ENCODE assay signal across 21 mouse cellular contexts in the genomic region with DNA sequence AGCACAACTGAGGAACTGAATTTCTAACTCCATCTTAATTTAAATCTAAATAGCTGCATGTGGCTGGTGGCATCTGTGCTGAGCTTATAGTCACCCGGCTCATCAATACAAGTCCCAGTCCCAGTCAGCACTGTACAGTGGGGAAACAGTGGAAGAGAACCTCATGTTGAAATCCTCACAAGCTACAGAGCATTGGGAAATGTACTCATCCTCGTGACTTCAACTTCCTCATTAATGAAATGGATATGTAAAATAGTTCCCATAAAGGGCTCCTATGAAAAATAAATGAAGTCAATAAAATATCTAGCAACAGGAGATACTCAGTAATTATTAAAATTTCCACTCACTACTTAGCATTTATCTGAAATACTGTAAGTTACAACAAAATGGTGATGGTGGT. TPM values are rescaled to one million over a fixed set of nuclear protein-coding genes. Genes with fewer than 3 reads are reported as not detected.
DNase-seq lines count a peak whose midpoint lies in the region; ATAC-seq and TF ChIP-seq lines count a peak whose summit lies in the region.
"Had no signal": no experiment of that assay in that cellular context is flagged by ENCODE, and none has a peak within 500 bp of the region (broad histone marks: within the 10 kb centered on the region; RNA-seq: fewer than 3 reads in every experiment).

No protein-coding gene starts in this region.

- no peaks in the 10 kb centered on the region for H3K9me3 ChIP-seq in lung, postnatal 0 days (ENCODE audit: low read length)
- no peaks in the 10 kb centered on the region for H3K9me3 ChIP-seq in liver, embryonic 16.5 days (replicated peaks; ENCODE audit: control insufficient read depth, low read length)
- no peaks in the 10 kb centered on the region for H3K9me3 ChIP-seq in hindbrain, postnatal 0 days (ENCODE audit: low read length)
- H3K9me3 ChIP-seq: embryonic facial prominence, embryonic 15.5 days; heart, embryonic 10.5 days; kidney, embryonic 15.5 days; limb, embryonic 13.5 days had no signal

- peaks cover 3% of the 10 kb centered on the region; the same call in 1 of the 2 replicates for H3K4me1 ChIP-seq in lung, postnatal 0 days (ENCODE audit: insufficient read depth, low read depth, low read length)
- H3K4me1 ChIP-seq in bone marrow macrophage, adult 2 months (ENCODE audit: control insufficient read depth, insufficient read depth, low read length): peaks cover 40% of the 10 kb centered on the region
- peaks cover 18% of the 10 kb centered on the region for H3K4me1 ChIP-seq in liver, embryonic 16.5 days (ENCODE audit: control insufficient read depth, low read depth, low read length)
- no peaks in the 10 kb centered on the region for H3K4me1 ChIP-seq in hindbrain, postnatal 0 days (ENCODE audit: insufficient read depth, low read length)
- H3K4me1 ChIP-seq: embryonic facial prominence, embryonic 15.5 days; limb, embryonic 13.5 days had no signal

- no peak overlapping the region for H3K4me2 ChIP-seq in lung, postnatal 0 days (replicated peaks; ENCODE audit: low read depth, low read length)
- H3K4me2 ChIP-seq in liver, embryonic 16.5 days (ENCODE audit: low read depth, low read length): no peak overlapping the region
- no peak overlapping the region for H3K4me2 ChIP-seq in hindbrain, postnatal 0 days (ENCODE audit: low read depth, low read length)
- H3K4me2 ChIP-seq: embryonic facial prominence, embryonic 15.5 days; hindbrain, embryonic 14.5 days; kidney, embryonic 15.5 days; limb, embryonic 13.5 days had no signal

- no peak for TF ChIP-seq CTCF in lung, postnatal 0 days (IDR thresholded peaks at IDR 0.05)
- no peak for TF ChIP-seq CTCF in bone marrow macrophage, adult 2 months (IDR thresholded peaks at IDR 0.05; ENCODE audit: low read depth, low read length)
- no peak for TF ChIP-seq CTCF in hindbrain, postnatal 0 days (IDR thresholded peaks at IDR 0.05; ENCODE audit: low read depth)

- no peaks in the 10 kb centered on the region for H3K27me3 ChIP-seq in lung, postnatal 0 days (replicated peaks; ENCODE audit: insufficient read depth, low read length)
- no peaks in the 10 kb centered on the region for H3K27me3 ChIP-seq in liver, embryonic 16.5 days (ENCODE audit: control insufficient read depth, insufficient read depth, low read depth, low read length)
- H3K27me3 ChIP-seq in hindbrain, postnatal 0 days (ENCODE audit: insufficient read depth, low read length): no peaks in the 10 kb centered on the region
- H3K27me3 ChIP-seq: CH12.LX; embryonic facial prominence, embryonic 15.5 days; kidney, embryonic 15.5 days; limb, embryonic 13.5 days had no signal

- TF ChIP-seq EP300 in lung, postnatal 0 days (IDR thresholded peaks at IDR 0.05): no peak

- DNase-seq in lung, postnatal 0 days (ENCODE audit: low spot score): peak; percentile 58
- no peak for DNase-seq in lung, postnatal 14 days
- no peak for DNase-seq in hindbrain, postnatal 0 days (ENCODE audit: low spot score)
- no peak for DNase-seq in thymus, postnatal 0 days (ENCODE audit: low spot score)
- DNase-seq in Muller cell, postnatal 12 days (ENCODE audit: inconsistent ontology term): no peak
- DNase-seq: adrenal gland, adult 2 months; cerebellum, adult 9-11 months; gastrocnemius, postnatal 36 days; heart, postnatal 10 days had no signal

- no peak overlapping the region for H3K27ac ChIP-seq in lung, postnatal 0 days (ENCODE audit: low read length)
- H3K27ac ChIP-seq in bone marrow macrophage, adult 2 months (ENCODE audit: insufficient read depth, low read depth, low read length): peak overlapping the region; percentile 92
- H3K27ac ChIP-seq in liver, embryonic 16.5 days (ENCODE audit: low read length): peak overlapping the region; percentile 21
- no peak overlapping the region for H3K27ac ChIP-seq in hindbrain, postnatal 0 days
- H3K27ac ChIP-seq: embryonic facial prominence, embryonic 15.5 days; heart, embryonic 10.5 days; hindbrain, embryonic 14.5 days; kidney, embryonic 15.5 days; limb, embryonic 13.5 days had no signal

- no peak overlapping the region for H3K9ac ChIP-seq in lung, postnatal 0 days (replicated peaks; ENCODE audit: low read depth)
- H3K9ac ChIP-seq in liver, embryonic 16.5 days (ENCODE audit: low read depth, low read length): no peak overlapping the region
- no peak overlapping the region for H3K9ac ChIP-seq in hindbrain, postnatal 0 days (replicated peaks; ENCODE audit: low read length)
- H3K9ac ChIP-seq: embryonic facial prominence, embryonic 15.5 days; hindbrain, embryonic 14.5 days; kidney, embryonic 15.5 days; limb, embryonic 13.5 days had no signal

- no peak overlapping the region for H3K4me3 ChIP-seq in lung, postnatal 0 days (ENCODE audit: low read depth, low read length)
- no peak overlapping the region for H3K4me3 ChIP-seq in bone marrow macrophage, adult 2 months (ENCODE audit: insufficient read depth, low read length)
- H3K4me3 ChIP-seq in liver, embryonic 16.5 days (ENCODE audit: low read depth, low read length): no peak overlapping the region
- H3K4me3 ChIP-seq in hindbrain, postnatal 0 days (ENCODE audit: low read length): no peak overlapping the region
- H3K4me3 ChIP-seq: embryonic facial prominence, embryonic 15.5 days; heart, embryonic 10.5 days; kidney, embryonic 15.5 days; limb, embryonic 13.5 days; myocyte had no signal

- ATAC-seq in lung, postnatal 0 days: peak; percentile 49
- ATAC-seq in liver, embryonic 16.5 days (ENCODE audit: low read depth): peak; percentile 54
- peak; percentile 79 for ATAC-seq in neutrophil, adult 5-6 weeks (ENCODE audit: extremely low read depth, insufficient number of reproducible peaks, low FRiP score, poor library complexity, severe bottlenecking)
- no peak for ATAC-seq in hindbrain, postnatal 0 days
- ATAC-seq: forebrain, embryonic 16.5 days; intestine, postnatal 0 days had no signal

- TF ChIP-seq POLR2A in bone marrow macrophage, adult 2 months (IDR thresholded peaks at IDR 0.05; ENCODE audit: borderline replicate concordance, low read depth, low read length): no peak

- H3K36me3 ChIP-seq in lung, postnatal 0 days (ENCODE audit: insufficient read depth, low read length): no peaks in the 10 kb centered on the region
- H3K36me3 ChIP-seq in liver, embryonic 16.5 days (ENCODE audit: control insufficient read depth, insufficient read depth): no peaks in the 10 kb centered on the region
- no peaks in the 10 kb centered on the region for H3K36me3 ChIP-seq in hindbrain, postnatal 0 days (ENCODE audit: insufficient read depth, low read length)
- H3K36me3 ChIP-seq: embryonic facial prominence, embryonic 15.5 days; heart, embryonic 10.5 days; kidney, embryonic 15.5 days; limb, embryonic 13.5 days had no signal

- WGBS in lung, postnatal 0 days: 72% methylated on average over 2 of the region's 2 CpGs
- WGBS in liver, embryonic 16.5 days (ENCODE audit: insufficient replicate concordance): 60% methylated on average over 2 of the region's 2 CpGs
- WGBS in hindbrain, postnatal 0 days: 66% methylated on average over 2 of the region's 2 CpGs

RNA-seq across cellular contexts. Expression of gene Trdmt1, which starts 6.2 kb away (rescaled TPM):
- 9.8 and 10.1 TPM in 2 replicates for polyA plus RNA-seq in lung, postnatal 0 days (2015; fragmentation: Nextera tagmentation; extraction: Ambion mirVana)
- 3.9 and 6.9 TPM in 2 replicates for polyA plus RNA-seq in bone marrow macrophage, adult 2 months (2012; ENCODE audit: insufficient read depth, insufficient read length, missing spikeins)
- polyA plus RNA-seq in liver, embryonic 16.5 days (2015; fragmentation: Nextera tagmentation; extraction: Ambion mirVana): 3.2 and 3.6 TPM in 2 replicates
- total RNA-seq in neutrophil, adult 5-6 weeks (2017): 7.0 and 10.0 TPM in 2 replicates
- 6.1 and 7.5 TPM in 2 replicates for total RNA-seq in hindbrain, postnatal 0 days (2014; rRNA removed)
- 6.2 and 6.8 TPM in 2 replicates for polyA plus RNA-seq in hindbrain, postnatal 0 days (2015; fragmentation: Nextera tagmentation; extraction: Ambion mirVana)
- polyA plus RNA-seq in thymus, postnatal 0 days (2015; fragmentation: Nextera tagmentation; extraction: Ambion mirVana): 16.5 and 17.2 TPM in 2 replicates

RNA-seq across cellular contexts. Expression of gene Vim, which starts 35.5 kb away (rescaled TPM):
- 1,068 and 1,145 TPM in 2 replicates for polyA plus RNA-seq in lung, postnatal 0 days (2015; fragmentation: Nextera tagmentation; extraction: Ambion mirVana)
- 1,643 and 1,732 TPM in 2 replicates for polyA plus RNA-seq in bone marrow macrophage, adult 2 months (2012; ENCODE audit: insufficient read depth, insufficient read length, missing spikeins)
- polyA plus RNA-seq in liver, embryonic 16.5 days (2015; fragmentation: Nextera tagmentation; extraction: Ambion mirVana): 81.1 and 83.2 TPM in 2 replicates
- 1,125 and 1,268 TPM in 2 replicates for total RNA-seq in neutrophil, adult 5-6 weeks (2017)
- 965 and 1,051 TPM in 2 replicates for total RNA-seq in hindbrain, postnatal 0 days (2014; rRNA removed)
- polyA plus RNA-seq in hindbrain, postnatal 0 days (2015; fragmentation: Nextera tagmentation; extraction: Ambion mirVana): 417 and 451 TPM in 2 replicates
- 227 and 232 TPM in 2 replicates for polyA plus RNA-seq in thymus, postnatal 0 days (2015; fragmentation: Nextera tagmentation; extraction: Ambion mirVana)

RNA-seq across cellular contexts. Expression of gene Cubn, which starts 46.6 kb away (rescaled TPM):
- polyA plus RNA-seq in lung, postnatal 0 days (2015; fragmentation: Nextera tagmentation; extraction: Ambion mirVana): 0.24 and 0.32 TPM in 2 replicates
- 0.08 TPM in 1 of 2 replicates, not detected in the other for polyA plus RNA-seq in bone marrow macrophage, adult 2 months (2012; ENCODE audit: insufficient read depth, insufficient read length, missing spikeins)
- 0.05 and 0.11 TPM in 2 replicates for polyA plus RNA-seq in liver, embryonic 16.5 days (2015; fragmentation: Nextera tagmentation; extraction: Ambion mirVana)
- under 0.01 TPM in 1 of 2 replicates, not detected in the other for total RNA-seq in neutrophil, adult 5-6 weeks (2017)
- total RNA-seq in hindbrain, postnatal 0 days (2014; rRNA removed): 1.0 and 1.6 TPM in 2 replicates
- polyA plus RNA-seq in hindbrain, postnatal 0 days (2015; fragmentation: Nextera tagmentation; extraction: Ambion mirVana): 0.32 and 0.41 TPM in 2 replicates
- polyA plus RNA-seq in thymus, postnatal 0 days (2015; fragmentation: Nextera tagmentation; extraction: Ambion mirVana): 0.04 TPM in 1 of 2 replicates, not detected in the other

Comparison
In these comparisons a context has a peak if more than half of its experiments do, and no peak if none do; other contexts are left out.
1. H3K27ac ChIP-seq: peak in bone marrow macrophage, adult 2 months (single experiment) and liver, embryonic 16.5 days (single experiment); none in lung, postnatal 0 days (single experiment) and hindbrain, postnatal 0 days (single experiment).